Mouse (Mus musculus): ENCODE measurements around the gene Krtdap.
"Not testable (repeated sequence)": the region's sequence is repeated elsewhere in the genome, so short reads cannot be mapped to it uniquely, and the experiment has no call there.

The Krtdap gene

GRCm38 (mm10) chr7:30785721-30786546 is 1.8 kb upstream of the Krtdap start:
- no peak for ATAC-seq (ENCODE audit: low TSS enrichment)

DNA sequence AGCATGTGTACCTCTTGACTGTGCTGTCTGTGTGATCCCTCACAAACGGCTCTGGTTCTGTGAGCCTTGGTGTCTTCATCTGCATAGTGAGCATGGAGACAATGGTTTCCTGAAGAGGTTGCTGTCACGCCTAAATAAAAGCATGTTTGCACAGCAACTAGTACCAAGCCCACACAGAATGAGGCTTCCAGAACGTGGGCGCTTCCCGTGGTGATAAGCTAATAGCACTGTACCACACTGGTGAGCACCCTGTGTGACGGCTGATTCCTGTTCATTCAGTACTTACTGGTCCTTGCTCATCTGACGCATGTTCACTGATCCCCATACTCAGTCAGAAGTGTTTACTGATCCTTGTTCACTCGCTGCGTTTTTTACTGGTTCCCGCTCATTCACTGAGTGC is 2.4 kb downstream of the Krtdap start:
- ATAC-seq (ENCODE audit: low TSS enrichment), result no peak

DNA sequence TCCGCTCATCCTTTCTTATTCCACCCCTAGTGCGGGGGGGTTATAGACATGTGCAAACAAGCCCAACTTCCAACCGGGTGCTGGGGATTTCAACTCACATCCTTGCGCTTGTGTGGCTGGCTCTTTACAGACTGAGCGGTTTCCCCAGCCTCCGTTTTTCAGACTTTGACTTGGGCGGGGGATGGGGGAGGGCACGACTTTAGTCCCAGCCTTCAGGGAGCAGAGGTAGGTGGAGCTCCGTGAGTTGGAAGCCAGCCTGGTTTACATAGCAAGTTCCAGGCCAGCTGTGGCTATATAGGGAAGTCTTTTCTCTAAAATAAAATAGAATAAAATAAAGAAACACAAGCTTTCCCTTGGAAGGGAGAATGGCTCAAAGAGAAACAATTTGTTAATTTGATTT is 4.2 kb downstream of the Krtdap start:
- 0 out of 2 replicates have a peak, but pooled peaks have one; percentile 47 for ATAC-seq (ENCODE audit: low TSS enrichment)

DNA sequence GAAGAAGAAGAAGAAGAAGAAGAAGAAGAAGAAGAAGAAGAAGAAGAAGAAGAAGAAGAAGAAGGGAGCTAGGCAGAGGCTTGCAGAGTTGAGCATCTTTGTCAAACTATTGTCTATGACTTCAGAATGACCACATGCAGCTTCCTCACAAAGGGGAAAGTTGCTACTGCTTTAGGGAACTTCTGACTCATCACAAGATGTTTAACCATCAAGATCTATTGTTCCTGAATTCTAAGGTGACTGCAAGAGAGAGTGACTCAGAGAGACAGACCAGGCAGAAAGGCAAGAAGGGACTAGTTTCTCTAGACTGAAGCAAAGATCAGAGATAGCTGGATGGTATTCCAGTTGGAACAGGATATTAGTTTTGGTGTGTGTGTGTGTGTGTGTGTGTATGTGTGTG is 7.2 kb downstream of the Krtdap start:
- ATAC-seq (ENCODE audit: low TSS enrichment), result no peak

GRCm38 (mm10) chr7:30796790-30797189 is 9.1 kb downstream of the Krtdap start:
- peak; percentile 72; the same call in 1 of the 2 replicates for ATAC-seq (ENCODE audit: low TSS enrichment)

GRCm38 (mm10) chr7:30800653-30801052 is 13.0 kb downstream of the Krtdap start:
- no peak for ATAC-seq (ENCODE audit: low TSS enrichment)

DNA sequence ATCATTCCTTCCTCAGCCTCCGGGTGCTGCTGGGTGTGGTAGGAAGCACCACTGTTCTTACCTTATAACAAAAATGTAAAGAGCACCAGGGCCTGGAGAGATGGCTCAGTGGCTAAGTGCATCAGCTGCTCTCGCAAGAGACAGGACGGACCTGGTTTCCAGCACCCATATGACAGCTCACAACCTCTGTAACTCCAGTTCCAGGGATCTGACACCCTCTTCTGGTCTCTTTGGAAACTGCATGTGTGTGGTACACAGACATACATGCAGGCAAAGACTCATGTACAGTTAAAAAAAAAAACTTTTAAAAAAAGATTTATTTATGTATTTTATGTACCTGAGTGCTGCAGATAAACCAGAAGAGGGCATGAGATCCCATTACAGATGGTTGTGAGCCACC is 15.6 kb downstream of the Krtdap start:
- ATAC-seq (ENCODE audit: low TSS enrichment), result no peak

DNA sequence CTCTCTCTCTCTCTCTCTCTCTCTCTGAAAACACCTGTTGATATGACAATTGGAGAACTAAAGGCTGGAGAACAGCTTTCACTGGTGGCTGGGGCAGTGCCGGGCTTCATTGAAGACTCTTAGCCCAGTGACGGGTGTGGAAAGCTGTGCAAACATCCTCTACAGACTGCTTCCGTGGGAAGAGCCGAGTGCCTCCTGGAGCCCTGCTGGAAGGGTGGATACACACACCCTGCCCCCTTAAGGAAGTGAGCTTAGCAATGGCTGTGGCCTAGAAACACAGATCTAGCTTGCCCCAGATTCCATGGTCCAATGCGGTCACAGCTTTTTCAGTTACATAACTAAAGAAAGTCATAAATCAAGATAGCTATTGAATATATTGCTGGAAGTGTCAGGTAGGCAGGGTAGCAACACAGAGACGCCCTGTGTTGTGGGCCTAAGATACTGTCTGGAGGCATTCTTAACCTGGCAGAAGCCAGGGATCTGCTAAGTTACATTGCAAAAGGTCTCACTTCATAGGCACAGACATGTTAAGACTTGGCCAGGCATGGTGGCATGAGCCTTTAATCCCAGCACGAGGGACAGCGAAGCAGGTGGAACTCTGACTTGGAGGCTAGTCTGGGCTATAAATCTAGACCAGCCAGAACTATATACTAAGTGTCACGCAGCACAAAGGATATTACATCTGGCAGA is 16.5 kb downstream of the Krtdap start:
- ATAC-seq (ENCODE audit: low TSS enrichment), result peak; percentile 83; the same call in 1 of the 2 replicates

DNA sequence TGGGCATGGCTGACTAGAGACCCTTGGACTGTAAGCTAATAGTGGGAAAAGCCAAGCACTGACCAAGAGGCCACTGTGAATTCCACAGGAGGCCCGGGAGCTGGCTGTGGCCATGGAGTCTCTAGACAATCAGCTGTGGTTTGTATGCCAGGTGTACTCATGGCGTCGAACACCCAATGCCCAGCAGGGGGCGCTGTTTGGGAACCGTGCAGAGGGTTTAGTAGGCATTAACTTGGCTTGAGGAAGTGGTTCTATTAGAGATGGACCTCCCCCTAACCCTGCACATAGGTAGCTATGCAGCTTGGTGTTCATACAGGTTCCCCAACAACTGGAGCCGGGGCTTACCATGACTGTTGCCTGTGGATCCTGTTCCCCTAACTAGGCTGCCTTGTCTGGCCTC is 18.2 kb downstream of the Krtdap start:
- no peak for ATAC-seq (ENCODE audit: low TSS enrichment)

DNA sequence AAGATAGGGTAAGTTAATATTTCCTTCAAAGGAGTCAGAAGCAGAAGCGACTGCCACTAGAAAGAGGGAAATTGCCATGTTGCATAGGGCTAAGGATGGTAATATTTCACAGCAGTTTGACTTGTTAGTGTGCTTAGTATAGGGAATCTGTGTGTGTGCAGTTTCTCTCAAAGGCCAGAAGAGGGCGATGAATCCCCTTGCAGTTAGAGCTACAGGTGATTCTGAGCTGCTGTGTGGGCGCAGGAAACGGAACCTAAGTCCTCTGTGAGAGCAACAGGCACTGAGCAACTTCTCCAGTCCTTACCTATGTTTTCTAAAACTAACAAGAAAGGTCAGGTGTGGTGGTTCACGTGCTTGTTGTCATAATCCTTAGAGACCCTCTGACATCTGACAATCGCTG is 22.6 kb downstream of the Krtdap start:
- no peak for ATAC-seq (ENCODE audit: low TSS enrichment)

GRCm38 (mm10) chr7:30811757-30812290 is 24.1 kb downstream of the Krtdap start:
- ATAC-seq (ENCODE audit: low TSS enrichment), result no peak

DNA sequence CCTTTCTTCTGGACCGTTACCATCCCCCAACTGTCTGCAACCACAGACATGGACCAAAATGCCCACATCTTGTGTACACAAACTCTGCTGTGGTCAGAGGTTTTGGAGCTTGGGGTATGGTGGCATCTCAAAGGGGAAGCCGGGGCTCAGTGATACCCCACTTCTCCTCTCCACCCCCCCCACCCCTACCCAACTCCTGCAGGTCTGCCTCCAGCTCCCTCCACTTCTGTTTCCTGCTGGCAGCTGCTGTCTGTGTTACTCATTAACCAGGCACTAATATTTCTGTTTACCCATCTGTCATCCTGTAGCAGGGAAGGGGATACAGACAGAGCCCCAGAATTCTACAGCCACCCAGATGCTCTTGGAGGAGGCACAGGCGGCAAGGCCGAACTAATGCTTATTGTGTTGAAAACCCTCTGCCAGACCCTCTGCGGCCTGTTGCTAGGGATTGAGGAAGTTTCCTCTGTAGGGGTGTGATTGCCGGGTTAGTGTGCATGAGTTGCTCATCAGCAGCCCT is 24.7 kb downstream of the Krtdap start:
- no peak for ATAC-seq (ENCODE audit: low TSS enrichment)

GRCm38 (mm10) chr7:30820131-30820530 is 32.4 kb downstream of the Krtdap start:
- no peak for ATAC-seq (ENCODE audit: low TSS enrichment)

DNA sequence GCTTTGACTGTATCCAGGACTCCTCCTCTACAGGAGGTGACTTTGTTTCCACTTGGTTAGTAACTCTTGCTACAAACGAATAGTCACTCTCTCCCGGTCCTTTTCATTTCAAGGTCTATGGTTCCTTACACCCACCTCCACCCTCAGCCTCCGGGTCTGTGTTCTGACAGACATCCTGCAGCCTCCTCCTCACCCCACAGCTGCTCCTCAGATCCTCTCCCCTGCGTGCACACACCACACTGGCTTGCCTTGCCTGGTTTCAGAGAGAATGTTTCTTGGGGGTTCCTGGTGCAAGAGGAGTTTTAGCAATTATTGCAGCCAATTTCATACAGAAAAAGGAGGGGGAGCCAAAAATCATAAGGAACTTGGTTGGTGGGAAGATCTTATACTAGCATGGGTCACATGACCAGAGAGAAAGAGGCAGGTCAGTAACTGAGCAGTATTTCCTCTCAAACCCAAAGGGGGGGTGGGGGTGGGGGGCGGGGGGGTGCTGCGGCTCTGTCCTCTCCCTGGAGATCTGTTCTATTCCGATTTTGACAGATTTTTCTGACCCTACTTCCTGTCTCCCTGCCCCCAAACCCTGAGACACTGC is 33.3 kb downstream of the Krtdap start:
- no peak for ATAC-seq (ENCODE audit: low TSS enrichment)

GRCm38 (mm10) chr7:30821532-30821931 is 33.8 kb downstream of the Krtdap start:
- ATAC-seq (ENCODE audit: low TSS enrichment), result no peak

DNA sequence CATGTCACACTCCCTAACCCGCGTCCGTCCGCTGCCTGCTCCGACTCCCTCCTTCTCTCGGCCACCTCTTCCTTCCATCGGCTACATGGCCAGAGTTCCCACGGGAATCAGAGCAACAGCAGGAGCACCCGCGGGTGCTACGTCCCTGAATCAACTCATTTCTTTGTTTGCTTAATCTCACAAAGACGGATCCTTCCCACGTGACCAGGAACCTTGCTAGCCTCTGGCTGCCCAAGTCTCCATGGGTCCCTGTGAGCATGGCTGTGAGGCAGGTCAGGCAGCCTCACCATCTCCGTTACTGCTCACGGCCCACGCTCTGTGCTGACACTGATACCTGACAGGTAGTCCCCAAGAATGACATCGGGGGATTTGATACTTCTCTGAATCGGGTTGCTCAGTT is 36.0 kb downstream of the Krtdap start, which contains the start of gene Ffar2:
Ffar2 (minus strand) TSS at position 101 of the 400 bp plus-strand sequence.
- ATAC-seq (ENCODE audit: low TSS enrichment), result no peak

- no peak for ATAC-seq (ENCODE audit: low TSS enrichment)
These were observed 36.6 kb downstream of the Krtdap start for GRCm38 (mm10) chr7:30824306-30824705.

GRCm38 (mm10) chr7:30826660-30827059 is 39.0 kb downstream of the Krtdap start:
- no peak for ATAC-seq (ENCODE audit: low TSS enrichment)

GRCm38 (mm10) chr7:30828871-30829270 is 41.2 kb downstream of the Krtdap start:
- not testable (repeated sequence) for ATAC-seq (ENCODE audit: low TSS enrichment)

GRCm38 (mm10) chr7:30829428-30829827 is 41.7 kb downstream of the Krtdap start:
- ATAC-seq (ENCODE audit: low TSS enrichment), result no peak

DNA sequence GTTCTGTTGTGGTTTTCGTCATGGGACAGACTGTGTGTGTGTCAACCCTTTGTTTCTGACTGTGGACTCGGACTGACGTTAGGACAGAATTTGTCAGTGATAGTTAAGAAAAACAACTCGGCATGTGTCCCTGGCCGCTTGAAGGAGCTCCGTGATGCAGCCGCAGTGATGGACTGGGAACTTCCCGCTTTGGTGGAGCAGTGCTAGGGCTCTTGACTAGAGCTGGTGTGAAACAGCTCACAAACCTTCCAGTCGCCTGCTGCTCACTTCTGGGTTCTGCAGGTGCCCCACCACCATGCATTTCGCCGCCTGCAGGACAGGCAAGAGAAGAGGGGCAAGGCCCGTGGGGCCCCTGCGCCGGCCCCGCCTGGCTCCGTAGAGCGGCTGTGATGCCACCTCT is 44.6 kb downstream of the Krtdap start:
- ATAC-seq (ENCODE audit: low TSS enrichment), result no peak

- ATAC-seq (ENCODE audit: low TSS enrichment), result not testable (repeated sequence)
These were observed 45.0 kb downstream of the Krtdap start for GRCm38 (mm10) chr7:30832684-30833083.
